Mouse (Mus musculus) forebrain, embryonic 11.5 days (tissue): ENCODE measurements around the gene Gdf1. TPM values are rescaled to one million over a fixed set of nuclear protein-coding genes. Genes with fewer than 3 reads are reported as not detected.

Source experiments
- ATAC-seq: fragments of 200-750 bp; cut with Nextera tagmentation; replicated peaks from 2 replicates; pipeline ENCODE4 v1.8.0; 2017; ENCODE audit warnings: moderate TSS enrichment; ENCODE audit not compliant: low FRiP score
- DNase-seq: peaks from one replicate; pipeline ENCODE4 v3.0.0-alpha.2; 2017; ENCODE audit warnings: low spot score
- H3K27ac ChIP-seq: fragments of 300-500 bp; sonication (generic); 2 replicates; pipeline ENCODE4 v1.5.1; 2014; ENCODE audit warnings: low read depth, low read length
- H3K27me3 ChIP-seq: fragments of 300-500 bp; sonication (generic); 2 replicates; pipeline ENCODE4 v1.6.1; 2014; ENCODE audit warnings: mild to moderate bottlenecking, low read length, mixed read lengths; ENCODE audit not compliant: control insufficient read depth, insufficient read depth
- H3K36me3 ChIP-seq: fragments of 300-500 bp; sonication (generic); 2 replicates; pipeline ENCODE4 v1.6.1; 2014; ENCODE audit warnings: mild to moderate bottlenecking, low read length, moderate library complexity, mixed read lengths; ENCODE audit not compliant: control insufficient read depth, insufficient read depth
- H3K4me1 ChIP-seq: fragments of 300-500 bp; sonication (generic); replicated peaks from 2 replicates; pipeline ENCODE4 v1.6.1; 2014; ENCODE audit warnings: low read length, mixed read lengths; ENCODE audit not compliant: control insufficient read depth, insufficient read depth
- H3K4me2 ChIP-seq: fragments of 300-500 bp; sonication (generic); 2 replicates; pipeline ENCODE4 v1.6.1; 2014; ENCODE audit warnings: low read depth, mild to moderate bottlenecking, low read length, moderate library complexity, mixed read lengths; ENCODE audit not compliant: severe bottlenecking
- H3K4me3 ChIP-seq: fragments of 300-500 bp; sonication (generic); 2 replicates; pipeline ENCODE4 v1.5.1; 2014; ENCODE audit warnings: low read depth, low read length
- H3K9ac ChIP-seq: fragments of 300-500 bp; sonication (generic); 2 replicates; pipeline ENCODE4 v1.6.1; 2014; ENCODE audit warnings: low read length
- H3K9me3 ChIP-seq: fragments of 300-500 bp; sonication (generic); 2 replicates; pipeline ENCODE4 v1.6.1; 2016; ENCODE audit warnings: low read length, mixed read lengths; ENCODE audit not compliant: control insufficient read depth
- WGBS: fragments of 180-500 bp; shearing (Covaris S2); extraction: QIAGEN DNeasy Blood & Tissue Kit; methylation state at CpG from one replicate; pipeline ENCODE4 v1.1.7; 2014; 5-methylcytosine and 5-hydroxymethylcytosine counted together
- polyA plus RNA-seq: library from polyadenylated mRNA; unstranded; fragments of >200 nt; fragmentation: Nextera tagmentation; extraction: Ambion mirVana; gene quantifications from 2 replicates; pipeline ENCODE4 v1.2.1, GENCODE M21; 2014

The Gdf1 gene
- polyA plus RNA-seq, 1 experiment from 2014 or later, result 2.6 TPM

DNA sequence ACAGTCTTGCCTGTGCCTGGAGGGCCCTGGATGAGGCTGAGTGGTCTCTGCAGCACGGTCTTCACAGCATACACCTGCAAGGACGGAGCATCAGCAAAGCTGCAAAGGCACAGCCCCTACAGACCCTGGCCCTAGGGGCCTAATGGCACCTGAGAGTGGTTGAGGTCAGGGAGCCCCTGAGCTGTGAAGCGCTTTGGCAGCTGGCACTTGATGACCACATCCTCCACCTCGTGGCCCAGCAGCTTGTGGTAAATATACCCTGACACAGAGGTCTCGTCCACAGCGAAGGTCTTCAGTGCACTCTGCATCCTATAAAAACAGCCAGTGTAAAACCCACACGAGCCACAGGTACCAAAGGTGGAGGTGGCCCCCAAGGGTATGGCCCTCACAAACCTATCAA lies 9.3 kb downstream of the Gdf1 start:
- no peaks in the 10 kb centered on the region for H3K9me3 ChIP-seq
- DNase-seq (no peak), ATAC-seq (no peak)
- no peak overlapping the region for H3K4me2 ChIP-seq
- H3K9ac ChIP-seq, result no peak overlapping the region
- WGBS, result 94% methylated on average over 7 of the region's 7 CpGs
- no peaks in the 10 kb centered on the region for H3K4me1 ChIP-seq
- no peak overlapping the region for H3K27ac ChIP-seq
- no peak overlapping the region for H3K4me3 ChIP-seq
- peaks cover 49% of the 10 kb centered on the region for H3K36me3 ChIP-seq
- H3K27me3 ChIP-seq, result no peaks in the 10 kb centered on the region

DNA sequence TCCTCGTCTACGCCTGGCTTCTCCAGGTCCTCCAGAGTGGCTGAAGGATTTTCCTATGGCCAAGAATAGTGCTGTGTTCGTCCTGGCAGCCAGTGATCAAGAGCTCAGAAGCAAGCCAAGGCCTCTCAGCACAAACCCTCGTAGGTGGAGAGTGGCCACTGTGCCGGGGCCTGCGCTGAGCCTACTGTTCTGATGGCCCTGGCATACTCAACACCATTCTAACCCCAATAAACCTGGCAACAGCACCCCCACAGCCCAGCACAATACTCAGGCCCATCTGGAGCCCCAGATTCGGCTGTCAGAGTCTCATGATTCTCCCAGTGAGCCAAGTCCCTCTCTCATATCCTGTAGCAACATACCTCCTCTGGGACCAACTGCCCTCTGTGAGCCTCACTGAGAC lies 11.0 kb downstream of the Gdf1 start:
- ATAC-seq (no peak), DNase-seq (no peak)
- no peak overlapping the region for H3K4me2 ChIP-seq
- H3K9me3 ChIP-seq, result no peaks in the 10 kb centered on the region
- peaks cover 33% of the 10 kb centered on the region for H3K36me3 ChIP-seq
- WGBS, result 94% methylated on average over 7 of the region's 7 CpGs
- no peaks in the 10 kb centered on the region for H3K27me3 ChIP-seq
- H3K4me3 ChIP-seq, result no peak overlapping the region
- H3K9ac ChIP-seq, result no peak overlapping the region
- H3K27ac ChIP-seq, result no peak overlapping the region
- H3K4me1 ChIP-seq, result no peaks in the 10 kb centered on the region

GRCm38 (mm10) chr8:70342007-70342406 lies 12.4 kb downstream of the Gdf1 start:
- Histone ChIP-seq H3K4me3 (no peak overlapping the region), H3K9me3 (no peaks in the 10 kb centered on the region), H3K27me3 (no peaks in the 10 kb centered on the region), H3K27ac (no peak overlapping the region), H3K9ac (no peak overlapping the region), H3K4me1 (no peaks in the 10 kb centered on the region), H3K36me3 (peaks cover 26% of the 10 kb centered on the region), H3K4me2 (no peak overlapping the region)
- 94% methylated on average over 14 of the region's 14 CpGs for WGBS
- no peak for ATAC-seq
- no peak for DNase-seq

DNA sequence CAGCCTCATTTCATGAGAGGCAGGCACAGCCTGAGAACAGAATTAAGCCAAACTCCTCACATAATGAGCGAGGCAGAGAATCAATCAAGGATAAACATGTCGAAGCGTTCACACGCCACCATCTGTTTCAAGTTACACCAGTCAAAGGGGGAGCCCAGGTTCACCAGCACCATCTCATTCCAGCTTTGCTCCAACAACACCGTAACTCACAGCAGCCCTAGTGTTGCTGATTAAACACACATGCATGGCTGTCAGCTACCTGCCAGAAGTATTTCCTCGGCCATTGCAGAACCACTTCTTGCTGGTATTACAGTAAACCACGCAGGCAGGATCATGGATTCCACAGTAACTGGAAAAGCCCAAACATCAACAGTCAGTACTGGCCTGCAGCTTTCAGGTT lies 13.5 kb downstream of the Gdf1 start:
- ATAC-seq, result no peak
- Histone ChIP-seq H3K4me3 (no peak overlapping the region), H3K4me1 (no peaks in the 10 kb centered on the region), H3K9me3 (no peaks in the 10 kb centered on the region), H3K27me3 (no peaks in the 10 kb centered on the region), H3K27ac (no peak overlapping the region), H3K4me2 (no peak overlapping the region), H3K36me3 (peaks cover 19% of the 10 kb centered on the region), H3K9ac (no peak overlapping the region)
- no peak for DNase-seq
- WGBS, result 79% methylated on average over 7 of the region's 7 CpGs

GRCm38 (mm10) chr8:70343696-70344095 lies 14.1 kb downstream of the Gdf1 start:
- DNase-seq, result no peak
- H3K36me3 ChIP-seq, result peaks cover 15% of the 10 kb centered on the region
- no peak for ATAC-seq
- H3K27ac ChIP-seq, result no peak overlapping the region
- H3K9me3 ChIP-seq, result no peaks in the 10 kb centered on the region
- H3K4me2 ChIP-seq, result no peak overlapping the region
- H3K4me3 ChIP-seq, result no peak overlapping the region
- no peak overlapping the region for H3K9ac ChIP-seq
- H3K27me3 ChIP-seq, result no peaks in the 10 kb centered on the region
- WGBS, result 68% methylated on average over 6 of the region's 6 CpGs
- H3K4me1 ChIP-seq, result 0 out of 2 replicates have a peak, but pooled peaks cover under 1% of the 10 kb centered on the region

DNA sequence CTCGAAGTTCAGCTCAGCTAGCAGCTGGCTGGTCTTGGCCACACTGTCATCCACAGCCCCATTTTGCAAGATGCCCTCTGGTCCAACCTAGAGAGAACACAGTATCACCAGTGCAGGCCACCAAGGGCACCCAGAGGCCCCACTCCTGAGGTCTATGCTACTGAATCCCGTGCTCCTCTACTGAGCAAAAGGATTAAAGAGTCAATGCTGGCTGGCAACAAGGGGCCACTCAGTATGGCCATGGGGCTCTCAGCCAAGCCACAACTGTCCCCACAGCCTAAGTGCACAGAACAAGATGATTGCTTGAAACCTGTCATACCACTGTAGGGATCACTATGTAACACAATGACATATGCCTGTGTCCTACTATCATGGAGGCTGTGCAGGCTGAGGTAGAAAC lies 14.7 kb downstream of the Gdf1 start:
- H3K4me1 ChIP-seq, result 0 out of 2 replicates have a peak, but pooled peaks cover 2% of the 10 kb centered on the region
- no peaks in the 10 kb centered on the region for H3K27me3 ChIP-seq
- WGBS, result 90% methylated on average over 2 of the region's 2 CpGs
- DNase-seq (no peak), ATAC-seq (no peak)
- H3K4me3 ChIP-seq, result no peak overlapping the region
- H3K36me3 ChIP-seq, result peaks cover 13% of the 10 kb centered on the region
- H3K9me3 ChIP-seq, result no peaks in the 10 kb centered on the region
- no peak overlapping the region for H3K9ac ChIP-seq
- H3K27ac ChIP-seq, result no peak overlapping the region
- no peak overlapping the region for H3K4me2 ChIP-seq

DNA sequence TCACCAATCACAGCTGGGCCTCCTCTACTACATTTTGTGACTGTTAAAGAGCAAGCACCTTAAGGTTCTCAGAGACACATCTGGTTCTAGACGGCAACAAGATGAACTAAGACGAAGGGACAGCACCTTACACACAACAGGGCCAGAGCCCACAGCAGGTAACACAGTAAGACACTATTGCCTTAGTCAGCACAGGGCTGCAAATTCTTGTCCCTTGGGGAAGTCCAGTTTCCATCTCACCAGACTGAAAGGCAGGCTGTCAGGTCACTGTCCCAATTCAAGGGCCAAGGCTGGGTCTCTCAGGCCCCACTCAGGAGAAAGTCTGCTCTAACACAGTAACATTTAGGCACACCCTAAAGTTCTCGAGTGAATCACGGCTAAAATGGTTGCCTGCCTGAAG lies 17.8 kb downstream of the Gdf1 start:
- no peak overlapping the region for H3K4me3 ChIP-seq
- peaks cover 19% of the 10 kb centered on the region for H3K4me1 ChIP-seq
- H3K36me3 ChIP-seq, result no peaks in the 10 kb centered on the region; the same call in 1 of the 2 replicates
- 92% methylated on average over 4 of the region's 4 CpGs for WGBS
- H3K4me2 ChIP-seq, result no peak overlapping the region
- no peak for DNase-seq
- H3K27me3 ChIP-seq, result no peaks in the 10 kb centered on the region
- no peak overlapping the region for H3K9ac ChIP-seq
- ATAC-seq, result no peak
- H3K27ac ChIP-seq, result no peak overlapping the region
- no peaks in the 10 kb centered on the region for H3K9me3 ChIP-seq

- Histone ChIP-seq H3K4me2 (no peak overlapping the region), H3K27me3 (no peaks in the 10 kb centered on the region), H3K9ac (no peak overlapping the region), H3K9me3 (no peaks in the 10 kb centered on the region), H3K27ac (no peak overlapping the region), H3K4me3 (no peak overlapping the region), H3K4me1 (peaks cover 19% of the 10 kb centered on the region), H3K36me3 (no peaks in the 10 kb centered on the region; the same call in 1 of the 2 replicates)
- DNase-seq, result no peak
- WGBS, result 76% methylated on average over 1 of the region's 1 CpGs
- no peak for ATAC-seq
Observed at GRCm38 (mm10) chr8:70347860-70348420, 18.3 kb downstream of the Gdf1 start.
